Mouse (Mus musculus): Measurements from ENCODE around the gene Cartpt. TPM values are rescaled to one million over a fixed set of nuclear protein-coding genes. Genes with fewer than 3 reads are reported as not detected.
A peak's percentile ranks its signal among the peaks of the same experiment; 100 is the strongest.
"Not testable (repeated sequence)": the region's sequence is repeated elsewhere in the genome, so short reads cannot be mapped to it uniquely, and the experiment has no call there.

Gene Cartpt
- polyA plus RNA-seq, 1 experiment from 2014 or later, result 0.49 TPM

DNA sequence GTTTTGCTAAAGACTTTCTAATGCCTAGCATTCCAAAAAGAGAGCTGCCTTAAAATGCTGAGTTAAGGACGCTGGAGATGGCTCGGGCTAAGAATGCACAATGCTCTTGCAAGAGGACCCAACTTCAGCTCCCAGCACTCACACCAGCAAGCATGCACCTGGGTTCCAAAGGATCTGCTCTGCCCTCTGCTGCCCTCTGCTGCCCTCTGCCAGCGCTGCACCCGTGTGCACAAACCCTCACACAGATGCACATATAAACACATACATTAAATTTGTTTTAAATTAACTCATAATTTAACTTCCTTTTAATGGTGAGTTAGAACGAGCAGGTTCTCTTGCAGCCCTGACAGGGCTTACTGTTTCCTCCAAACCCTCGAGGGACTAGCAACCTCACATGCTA, 32.5 kb downstream of the Cartpt start:
- Histone ChIP-seq H3K27ac (ENCODE audit: low read length) (no peak overlapping the region), H3K36me3 (ENCODE audit: control insufficient read depth, insufficient read depth) (no peaks in the 10 kb centered on the region), H3K4me2 (ENCODE audit: low read depth, low read length) (no peak overlapping the region), H3K4me3 (ENCODE audit: low read length) (no peak overlapping the region), H3K27me3 (ENCODE audit: control insufficient read depth, insufficient read depth, low read length) (no peaks in the 10 kb centered on the region), H3K9me3 (replicated peaks; ENCODE audit: control insufficient read depth, low read length) (peaks cover 6% of the 10 kb centered on the region), H3K4me1 (ENCODE audit: control insufficient read depth, insufficient read depth, low read length) (peaks cover 2% of the 10 kb centered on the region), H3K9ac (ENCODE audit: low read length) (no peak overlapping the region)
- WGBS, result 87% methylated on average over 6 of the region's 6 CpGs
- ATAC-seq (replicated peaks; ENCODE audit: extremely low read depth, insufficient read depth, low FRiP score), result no peak

GRCm38 (mm10) chr13:99864331-99864730, 36.6 kb downstream of the Cartpt start:
- Histone ChIP-seq H3K27me3 (ENCODE audit: control insufficient read depth, insufficient read depth, low read length) (no peaks in the 10 kb centered on the region), H3K4me3 (ENCODE audit: low read length) (no peak overlapping the region), H3K27ac (ENCODE audit: low read length) (no peak overlapping the region), H3K4me1 (ENCODE audit: control insufficient read depth, insufficient read depth, low read length) (peaks cover 6% of the 10 kb centered on the region), H3K9me3 (replicated peaks; ENCODE audit: control insufficient read depth, low read length) (peaks cover 6% of the 10 kb centered on the region), H3K4me2 (ENCODE audit: low read depth, low read length) (no peak overlapping the region), H3K36me3 (ENCODE audit: control insufficient read depth, insufficient read depth) (no peaks in the 10 kb centered on the region), H3K9ac (ENCODE audit: low read length) (no peak overlapping the region)
- ATAC-seq (replicated peaks; ENCODE audit: extremely low read depth, insufficient read depth, low FRiP score), result no peak
- 72% methylated on average over 5 of the region's 5 CpGs for WGBS

- no peak overlapping the region for H3K4me3 ChIP-seq (ENCODE audit: low read length)
- no peaks in the 10 kb centered on the region for H3K9me3 ChIP-seq (replicated peaks; ENCODE audit: control insufficient read depth, low read length)
- H3K36me3 ChIP-seq (ENCODE audit: control insufficient read depth, insufficient read depth), result no peaks in the 10 kb centered on the region
- H3K4me1 ChIP-seq (ENCODE audit: control insufficient read depth, insufficient read depth, low read length), result peaks cover 17% of the 10 kb centered on the region
- H3K27me3 ChIP-seq (ENCODE audit: control insufficient read depth, insufficient read depth, low read length), result no peaks in the 10 kb centered on the region
- H3K9ac ChIP-seq (ENCODE audit: low read length), result no peak overlapping the region
- WGBS, result 82% methylated on average over 3 of the region's 3 CpGs
- H3K4me2 ChIP-seq (ENCODE audit: low read depth, low read length), result no peak overlapping the region
- no peak overlapping the region for H3K27ac ChIP-seq (ENCODE audit: low read length)
- no peak for ATAC-seq (replicated peaks; ENCODE audit: extremely low read depth, insufficient read depth, low FRiP score)
These were observed 40.2 kb downstream of the Cartpt start for GRCm38 (mm10) chr13:99860670-99861069.

DNA sequence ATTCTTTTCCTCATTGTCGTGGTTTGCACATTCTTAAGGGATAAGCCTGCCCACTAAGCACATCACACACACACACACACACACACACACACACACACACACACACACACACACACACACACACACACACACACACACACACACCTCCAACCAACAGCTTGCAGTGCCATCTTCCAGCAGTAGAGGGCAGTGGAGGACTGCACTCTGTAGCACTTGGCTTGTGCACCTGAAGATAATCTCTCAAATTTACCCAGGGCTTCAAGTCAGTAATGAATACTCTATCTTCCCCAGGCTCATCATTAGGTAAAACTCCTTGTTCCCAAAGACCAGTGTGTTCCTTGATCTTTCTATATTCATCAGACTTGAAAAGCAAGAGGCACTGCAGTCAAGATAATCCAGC, 41.8 kb downstream of the Cartpt start:
- no peak overlapping the region for H3K4me2 ChIP-seq (ENCODE audit: low read depth, low read length)
- H3K27me3 ChIP-seq (ENCODE audit: control insufficient read depth, insufficient read depth, low read length), result no peaks in the 10 kb centered on the region
- no peak overlapping the region for H3K27ac ChIP-seq (ENCODE audit: low read length)
- no peak overlapping the region for H3K9ac ChIP-seq (ENCODE audit: low read length)
- no peaks in the 10 kb centered on the region for H3K9me3 ChIP-seq (replicated peaks; ENCODE audit: control insufficient read depth, low read length)
- no peaks in the 10 kb centered on the region for H3K36me3 ChIP-seq (ENCODE audit: control insufficient read depth, insufficient read depth)
- peaks cover 17% of the 10 kb centered on the region for H3K4me1 ChIP-seq (ENCODE audit: control insufficient read depth, insufficient read depth, low read length)
- H3K4me3 ChIP-seq (ENCODE audit: low read length), result no peak overlapping the region
- ATAC-seq (replicated peaks; ENCODE audit: extremely low read depth, insufficient read depth, low FRiP score), result no peak
- 15% methylated on average over 1 of the region's 1 CpGs for WGBS

DNA sequence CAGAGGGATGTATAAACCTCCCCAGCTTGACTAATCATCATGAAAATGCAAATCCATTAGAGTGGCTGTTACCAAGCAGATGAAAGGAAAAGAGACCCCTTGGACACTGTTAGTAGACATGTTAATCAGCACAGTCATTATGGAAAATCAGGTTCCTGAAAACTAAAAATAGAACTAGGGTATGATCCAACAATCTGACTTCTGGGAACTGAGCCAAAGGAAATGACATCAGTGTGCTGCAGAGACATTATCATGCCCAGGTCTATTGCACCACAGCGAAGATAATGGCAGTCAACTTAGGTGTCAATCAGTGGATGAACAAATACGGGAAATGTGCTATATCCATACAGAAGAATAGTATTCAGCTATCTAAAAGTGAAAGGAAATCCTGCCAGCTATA, 43.0 kb downstream of the Cartpt start:
- peaks cover 11% of the 10 kb centered on the region; the same call in 1 of the 2 replicates for H3K4me1 ChIP-seq (ENCODE audit: control insufficient read depth, insufficient read depth, low read length)
- H3K9ac ChIP-seq (ENCODE audit: low read length), result no peak overlapping the region
- H3K27ac ChIP-seq (ENCODE audit: low read length), result peak overlapping the region; percentile 63
- peak; percentile 84 for ATAC-seq (replicated peaks; ENCODE audit: extremely low read depth, insufficient read depth, low FRiP score)
- 11% methylated on average over 2 of the region's 2 CpGs for WGBS
- no peaks in the 10 kb centered on the region for H3K9me3 ChIP-seq (replicated peaks; ENCODE audit: control insufficient read depth, low read length)
- no peaks in the 10 kb centered on the region for H3K36me3 ChIP-seq (ENCODE audit: control insufficient read depth, insufficient read depth)
- H3K27me3 ChIP-seq (ENCODE audit: control insufficient read depth, insufficient read depth, low read length), result no peaks in the 10 kb centered on the region
- H3K4me3 ChIP-seq (ENCODE audit: low read length), result no peak overlapping the region
- H3K4me2 ChIP-seq (ENCODE audit: low read depth, low read length), result no peak overlapping the region

DNA sequence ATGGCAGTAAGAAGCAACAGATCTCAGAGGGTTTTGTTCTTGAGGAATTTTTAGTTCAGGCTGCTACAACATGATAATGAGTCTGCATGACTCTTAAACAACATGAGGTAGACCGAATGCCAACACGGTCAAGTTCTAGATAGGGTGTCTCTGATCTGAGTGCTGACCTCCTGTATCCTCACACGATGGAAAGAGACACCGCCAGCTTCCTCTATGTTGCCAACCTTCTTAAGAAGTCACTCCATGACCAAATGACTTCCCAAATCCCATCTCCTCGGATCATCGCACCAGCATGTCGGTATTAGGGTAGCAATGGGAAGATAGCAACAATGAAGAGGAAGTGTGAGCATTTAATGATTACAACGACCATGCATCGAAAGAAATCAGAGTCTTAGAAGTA, 43.6 kb downstream of the Cartpt start:
- peaks cover 11% of the 10 kb centered on the region; the same call in 1 of the 2 replicates for H3K4me1 ChIP-seq (ENCODE audit: control insufficient read depth, insufficient read depth, low read length)
- ATAC-seq (replicated peaks; ENCODE audit: extremely low read depth, insufficient read depth, low FRiP score), result no peak
- H3K27me3 ChIP-seq (ENCODE audit: control insufficient read depth, insufficient read depth, low read length), result no peaks in the 10 kb centered on the region
- no peaks in the 10 kb centered on the region for H3K36me3 ChIP-seq (ENCODE audit: control insufficient read depth, insufficient read depth)
- no peaks in the 10 kb centered on the region for H3K9me3 ChIP-seq (replicated peaks; ENCODE audit: control insufficient read depth, low read length)
- H3K27ac ChIP-seq (ENCODE audit: low read length), result peak overlapping the region; percentile 63
- no peak overlapping the region for H3K4me3 ChIP-seq (ENCODE audit: low read length)
- H3K9ac ChIP-seq (ENCODE audit: low read length), result no peak overlapping the region
- WGBS, result 64% methylated on average over 9 of the region's 9 CpGs
- H3K4me2 ChIP-seq (ENCODE audit: low read depth, low read length), result no peak overlapping the region

DNA sequence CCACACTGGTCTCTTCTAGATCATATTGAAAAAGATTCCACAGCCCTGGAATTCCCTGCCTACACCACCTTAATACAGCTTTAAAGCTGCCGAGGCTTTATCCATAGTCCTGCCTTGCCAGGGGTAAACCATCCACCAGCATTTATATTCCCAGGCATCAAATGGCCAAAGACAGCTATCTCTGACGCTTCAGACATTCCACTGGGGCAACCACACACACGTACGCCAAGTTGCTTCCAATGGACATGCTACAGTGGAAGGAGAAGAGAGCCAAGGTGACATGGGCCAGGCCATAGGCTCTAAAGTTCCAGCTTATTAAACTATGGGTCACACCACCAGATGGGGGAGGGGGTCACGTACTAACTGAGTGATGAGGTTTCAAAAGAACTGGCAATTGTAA, 45.7 kb downstream of the Cartpt start:
- H3K9ac ChIP-seq (ENCODE audit: low read length), result no peak overlapping the region
- no peaks in the 10 kb centered on the region for H3K9me3 ChIP-seq (replicated peaks; ENCODE audit: control insufficient read depth, low read length)
- ATAC-seq (replicated peaks; ENCODE audit: extremely low read depth, insufficient read depth, low FRiP score), result no peak
- no peaks in the 10 kb centered on the region for H3K36me3 ChIP-seq (ENCODE audit: control insufficient read depth, insufficient read depth)
- 75% methylated on average over 5 of the region's 5 CpGs for WGBS
- H3K4me1 ChIP-seq (ENCODE audit: control insufficient read depth, insufficient read depth, low read length), result peaks cover 22% of the 10 kb centered on the region
- H3K27ac ChIP-seq (ENCODE audit: low read length), result no peak overlapping the region
- no peak overlapping the region for H3K4me2 ChIP-seq (ENCODE audit: low read depth, low read length)
- H3K27me3 ChIP-seq (ENCODE audit: control insufficient read depth, insufficient read depth, low read length), result no peaks in the 10 kb centered on the region
- no peak overlapping the region for H3K4me3 ChIP-seq (ENCODE audit: low read length)

GRCm38 (mm10) chr13:99853131-99853530, 47.8 kb downstream of the Cartpt start:
- Histone ChIP-seq H3K36me3 (ENCODE audit: control insufficient read depth, insufficient read depth) (no peaks in the 10 kb centered on the region), H3K9ac (ENCODE audit: low read length) (no peak overlapping the region), H3K27me3 (ENCODE audit: control insufficient read depth, insufficient read depth, low read length) (no peaks in the 10 kb centered on the region), H3K27ac (ENCODE audit: low read length) (no peak overlapping the region), H3K4me1 (ENCODE audit: control insufficient read depth, insufficient read depth, low read length) (peaks cover 22% of the 10 kb centered on the region), H3K4me2 (ENCODE audit: low read depth, low read length) (no peak overlapping the region), H3K9me3 (replicated peaks; ENCODE audit: control insufficient read depth, low read length) (no peaks in the 10 kb centered on the region), H3K4me3 (ENCODE audit: low read length) (no peak overlapping the region)
- WGBS, result 81% methylated on average over 2 of the region's 2 CpGs
- no peak for ATAC-seq (replicated peaks; ENCODE audit: extremely low read depth, insufficient read depth, low FRiP score)

GRCm38 (mm10) chr13:99852416-99852815, 48.5 kb downstream of the Cartpt start:
- ATAC-seq (replicated peaks; ENCODE audit: extremely low read depth, insufficient read depth, low FRiP score); H3K4me3 ChIP-seq (ENCODE audit: low read length); H3K27me3 ChIP-seq (ENCODE audit: control insufficient read depth, insufficient read depth, low read length); H3K27ac ChIP-seq (ENCODE audit: low read length); H3K4me2 ChIP-seq (ENCODE audit: low read depth, low read length); H3K36me3 ChIP-seq (ENCODE audit: control insufficient read depth, insufficient read depth); H3K9ac ChIP-seq (ENCODE audit: low read length); H3K9me3 ChIP-seq (replicated peaks; ENCODE audit: control insufficient read depth, low read length): not testable (repeated sequence)
- peaks cover 23% of the 10 kb centered on the region for H3K4me1 ChIP-seq (ENCODE audit: control insufficient read depth, insufficient read depth, low read length)
- 72% methylated on average over 3 of the region's 3 CpGs for WGBS

DNA sequence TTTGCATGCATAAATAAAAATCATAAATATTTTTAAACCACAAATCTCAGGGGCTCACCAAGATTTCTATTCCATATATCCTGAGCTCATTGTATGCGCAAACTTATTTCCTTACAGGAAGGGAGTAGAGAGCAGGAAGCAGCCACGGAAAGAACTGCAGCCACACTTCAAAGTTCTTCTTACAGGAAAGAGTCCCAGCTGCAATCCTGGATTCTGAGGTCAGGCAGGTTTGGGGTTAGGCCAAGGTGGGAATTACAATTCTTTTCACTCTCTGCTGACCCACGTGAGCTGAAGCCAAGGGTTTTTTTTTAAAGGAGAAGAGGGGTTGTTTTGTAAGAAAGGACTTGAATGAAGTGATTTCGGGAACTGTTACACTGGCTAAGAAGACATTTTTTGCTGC, 49.9 kb downstream of the Cartpt start:
- Histone ChIP-seq H3K36me3 (ENCODE audit: control insufficient read depth, insufficient read depth) (no peaks in the 10 kb centered on the region), H3K4me1 (ENCODE audit: control insufficient read depth, insufficient read depth, low read length) (peaks cover 17% of the 10 kb centered on the region), H3K9ac (ENCODE audit: low read length) (no peak overlapping the region), H3K4me2 (ENCODE audit: low read depth, low read length) (peak overlapping the region; percentile 42), H3K4me3 (ENCODE audit: low read length) (no peak overlapping the region), H3K27ac (ENCODE audit: low read length) (peak overlapping the region; percentile 67), H3K27me3 (ENCODE audit: control insufficient read depth, insufficient read depth, low read length) (no peaks in the 10 kb centered on the region), H3K9me3 (replicated peaks; ENCODE audit: control insufficient read depth, low read length) (no peaks in the 10 kb centered on the region)
- WGBS, result 33% methylated on average over 4 of the region's 4 CpGs
- no peak for ATAC-seq (replicated peaks; ENCODE audit: extremely low read depth, insufficient read depth, low FRiP score)
